Mouse (Mus musculus) T-cell, adult 66 days (primary cell): Measurements from ENCODE around the gene Sema3g. TPM values are rescaled to one million over a fixed set of nuclear protein-coding genes. Genes with fewer than 3 reads are reported as not detected.

ENCODE experiments used
- total RNA-seq, 2 experiments: library from RNA; stranded (reverse); gene quantifications; 3 replicates in 1 of 2; 4 replicates in 1 of 2; pipeline ENCODE4 v1.2.4; 2023

The Sema3g gene
- total RNA-seq, result not detected

DNA sequence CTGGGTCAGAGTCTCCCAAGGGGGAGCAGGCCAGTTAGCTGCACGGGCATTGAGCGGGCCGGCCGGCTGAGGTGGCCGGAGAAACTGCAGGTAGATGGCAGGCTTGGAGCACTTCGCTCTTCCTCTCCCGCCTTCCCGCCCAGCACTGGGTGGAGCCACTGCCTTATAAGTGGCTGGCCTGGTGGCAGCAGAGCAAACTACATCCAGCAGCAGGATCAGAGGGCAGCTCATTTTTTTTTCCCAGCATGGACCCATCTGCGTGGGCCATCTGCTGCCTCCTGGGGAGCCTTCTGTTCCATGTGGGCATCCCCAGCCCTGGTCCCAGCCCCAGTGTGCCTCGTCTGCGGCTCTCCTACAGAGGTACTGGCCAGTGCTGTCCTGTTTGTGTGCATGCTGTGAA, at the start of gene Sema3g:
Gene Sema3g, plus strand, starts transcription at position 195 of the 400 bp plus-strand sequence.

DNA sequence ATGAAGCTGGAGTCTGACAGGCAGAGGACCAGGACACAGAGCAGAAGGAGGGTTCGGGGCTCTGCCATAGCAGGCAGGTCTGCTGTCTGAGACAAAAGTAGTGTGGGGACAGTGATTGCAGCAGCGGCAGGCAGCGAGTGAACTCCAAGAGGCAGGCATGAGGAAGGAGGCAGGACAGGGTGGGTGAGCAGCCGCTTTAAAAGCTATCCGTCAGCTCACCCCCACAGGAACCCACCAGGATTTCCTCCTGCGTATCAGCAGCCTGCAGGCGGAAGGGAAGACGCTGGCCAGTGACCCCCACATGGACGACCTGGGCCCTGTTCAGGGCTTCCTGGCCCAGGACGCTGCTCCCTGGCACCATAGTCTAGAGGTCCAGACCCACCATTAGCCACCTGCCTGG, 49.2 kb upstream of the Sema3g start, which contains the start of gene Stab1:
Gene Stab1, minus strand, starts transcription at position 217 of the 400 bp plus-strand sequence.

DNA sequence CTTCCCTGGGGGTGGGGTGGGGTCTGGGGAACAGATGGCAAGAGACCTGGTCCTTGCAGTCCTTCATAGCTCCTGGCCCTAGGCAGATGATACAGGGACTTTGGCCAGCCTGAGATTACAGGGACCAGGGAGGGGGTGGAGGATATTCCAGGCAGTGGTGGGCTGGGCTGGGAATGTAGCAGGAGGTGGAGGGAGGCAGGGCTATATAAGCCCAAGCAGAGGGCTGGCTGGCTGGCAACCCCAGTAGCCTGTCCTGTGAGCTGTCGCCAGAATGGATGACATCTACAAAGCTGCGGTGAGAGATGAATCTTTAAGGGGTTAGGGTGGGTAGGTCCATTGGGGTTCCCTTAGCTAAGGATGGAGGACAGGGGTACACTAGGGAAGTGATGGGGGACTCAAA, 9.6 kb upstream of the Sema3g start, which contains the start of gene Tnnc1:
Gene Tnnc1, plus strand, starts transcription at position 229 of the 400 bp plus-strand sequence.

DNA sequence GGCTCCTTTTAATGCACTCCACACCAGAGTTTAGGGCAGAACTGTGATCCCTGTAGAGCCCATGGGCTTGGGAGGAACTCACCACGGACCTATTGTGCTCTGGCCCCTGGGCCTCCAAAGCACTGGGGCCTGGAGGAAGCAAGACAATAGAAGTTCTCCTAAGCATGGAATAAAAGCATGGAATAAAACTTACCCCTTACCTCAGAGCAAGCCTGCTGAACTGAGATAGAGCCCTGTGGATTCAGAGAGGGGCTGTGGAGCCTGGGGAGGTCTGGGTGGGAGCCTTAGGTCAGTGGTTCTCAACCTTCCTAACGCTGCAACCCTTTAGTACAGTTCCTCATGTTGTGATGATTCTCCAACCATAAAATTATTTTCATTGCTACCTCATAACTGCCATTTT, 814 bp upstream of the Sema3g start, which contains the start of gene Nisch:
Gene Nisch, minus strand, starts transcription at position 101 of the 400 bp plus-strand sequence.

DNA sequence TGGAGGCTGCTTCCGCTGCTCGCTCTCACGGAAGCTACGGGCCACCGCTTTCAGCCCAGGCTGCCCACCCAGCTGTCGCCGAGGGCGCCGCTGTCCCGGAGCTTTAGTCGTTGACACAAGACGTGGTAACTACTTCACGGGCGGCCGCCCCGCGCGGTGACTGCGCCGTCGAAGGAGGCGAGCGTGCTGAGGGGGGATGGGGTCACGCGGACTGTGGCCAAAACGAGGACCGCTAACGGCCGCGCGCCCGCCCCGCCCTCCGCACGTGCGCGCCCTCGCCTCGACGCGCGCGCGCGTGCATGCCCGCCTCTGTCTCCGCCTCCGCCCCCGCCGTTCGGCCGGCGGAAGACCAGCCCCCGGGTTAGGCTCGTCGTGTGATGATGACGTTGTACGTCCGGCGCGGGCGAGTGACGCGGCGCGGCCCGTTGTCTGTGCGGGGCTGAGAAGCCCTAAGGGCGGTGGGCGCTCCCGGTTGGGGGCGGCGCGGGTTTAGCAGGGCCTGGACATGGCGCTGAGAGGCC, 33.5 kb downstream of the Sema3g start, which contains the start of the genes Phf7 and Bap1:
Gene Phf7, minus strand, starts transcription at position 234 of the 521 bp plus-strand sequence.
Gene Bap1, plus strand, starts transcription at position 367 of the 521 bp plus-strand sequence.

Other genes with a start within 250 kb of the Sema3g start
- gene Glt8d1, start 216.5 kb upstream of the Sema3g start, total RNA-seq, result 10 to 100 TPM in 1 of 2 experiments, 1 to 10 TPM in 1; 8.8 to 13.1 TPM
- 100 to 1,000 TPM in 1 of 2 experiments, 10 to 100 TPM in 1; 98.0 to 122 TPM for gene Spcs1, start 216.2 kb upstream of the Sema3g start, total RNA-seq
- 10 to 100 TPM; 79.8 to 85.7 TPM for gene Pbrm1, start 198.7 kb upstream of the Sema3g start, total RNA-seq
- 100 to 1,000 TPM; 279 to 306 TPM for gene Gnl3, start 198.7 kb upstream of the Sema3g start, total RNA-seq
- gene Smim4, start 88.9 kb upstream of the Sema3g start, total RNA-seq, result 10 to 100 TPM; 49.3 to 61.1 TPM
- gene Nt5dc2, start 86.8 kb upstream of the Sema3g start, total RNA-seq, result 1 to 10 TPM; 1.2 to 2.0 TPM
- 1 to 10 TPM in 1 of 2 experiments, under 1 TPM in 1; 0.61 to 2.3 TPM for gene Stab1, start 49.2 kb upstream of the Sema3g start, total RNA-seq
- gene Tnnc1, start 9.5 kb upstream of the Sema3g start, total RNA-seq, result not detected
- gene Nisch, start 914 bp upstream of the Sema3g start, total RNA-seq, result 100 to 1,000 TPM; 430 to 445 TPM
- 10 to 100 TPM; 10.6 to 11.0 TPM for gene Phf7, start 33.5 kb downstream of the Sema3g start, total RNA-seq
- 100 to 1,000 TPM; 112 to 121 TPM for gene Bap1, start 33.6 kb downstream of the Sema3g start, total RNA-seq
- gene Dnah1, start 106.0 kb downstream of the Sema3g start, total RNA-seq, result not detected
- 10 to 100 TPM; 47.2 to 50.2 TPM for gene Capn7, start 118.8 kb downstream of the Sema3g start, total RNA-seq
- 10 to 100 TPM; 69.8 to 78.7 TPM for gene Sh3bp5, start 218.2 kb downstream of the Sema3g start, total RNA-seq